Mouse (Mus musculus) urinary bladder, postnatal 4 days (tissue): ENCODE measurements at regions not wholly inside any gene's neighbourhood (a gene's known extent, or its start where the extent isn't known, plus 50 kb on each side); places are given as distances from the start of the nearest gene placed in this dataset.
A peak's percentile ranks its signal among the peaks of the same experiment; 100 is the strongest.
"Not testable (repeated sequence)": the region's sequence is repeated elsewhere in the genome, so short reads cannot be mapped to it uniquely, and the experiment has no call there.

Source experiments
- DNase-seq, 2 experiments: peaks; one replicate each; pipeline ENCODE4 v3.0.0; 2021 to 2022; ENCODE audit warnings: low spot score in 2 of 2

- no peak for DNase-seq
These were observed 64.1 kb downstream of the 9530068E07Rik start for GRCm38 (mm10) chr11:52460190-52460780.

- not testable (repeated sequence) for DNase-seq
These were observed 74.9 kb downstream of the 9530068E07Rik start for GRCm38 (mm10) chr11:52471128-52471527.

DNA sequence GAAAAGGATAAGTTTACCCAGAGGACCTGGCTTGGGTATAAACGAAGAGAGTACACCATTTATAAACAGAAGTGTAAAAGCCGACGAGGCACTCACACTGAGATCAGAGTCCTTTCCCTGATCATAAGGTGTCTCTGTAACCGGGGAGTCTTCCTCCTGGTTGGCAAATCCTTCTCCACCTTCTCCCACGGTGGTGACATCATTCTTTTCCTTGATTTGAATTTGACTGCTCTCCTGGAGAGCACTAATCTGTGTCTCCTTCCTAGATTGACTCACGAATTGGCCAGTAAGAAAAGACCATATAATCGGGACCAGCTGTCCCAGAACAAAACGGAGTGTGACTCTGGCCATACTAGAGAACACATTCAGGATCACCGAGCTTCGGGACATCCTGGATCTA is 83.9 kb downstream of the 9530068E07Rik start:
- DNase-seq = not testable (repeated sequence)

DNA sequence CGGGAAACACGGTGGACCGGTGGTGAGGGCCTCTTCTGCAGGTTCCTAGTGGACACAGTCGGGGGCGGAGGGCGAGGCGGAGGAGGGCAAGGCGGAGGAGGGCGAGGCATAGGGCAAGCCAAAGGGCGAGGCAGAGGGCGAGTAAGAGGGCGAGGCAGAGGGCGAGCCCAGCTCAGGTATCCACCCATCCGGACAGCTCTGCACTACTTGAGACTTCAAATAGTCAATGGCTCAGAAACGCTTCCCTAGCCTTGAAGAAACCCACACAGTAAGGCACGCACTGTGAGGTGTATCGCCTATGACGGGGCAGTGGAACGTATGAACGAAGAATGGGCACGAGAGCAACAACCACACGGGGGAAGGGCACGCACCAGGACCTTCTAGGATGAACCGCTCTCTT is 84.5 kb downstream of the 9530068E07Rik start:
- not testable (repeated sequence) for DNase-seq

DNA sequence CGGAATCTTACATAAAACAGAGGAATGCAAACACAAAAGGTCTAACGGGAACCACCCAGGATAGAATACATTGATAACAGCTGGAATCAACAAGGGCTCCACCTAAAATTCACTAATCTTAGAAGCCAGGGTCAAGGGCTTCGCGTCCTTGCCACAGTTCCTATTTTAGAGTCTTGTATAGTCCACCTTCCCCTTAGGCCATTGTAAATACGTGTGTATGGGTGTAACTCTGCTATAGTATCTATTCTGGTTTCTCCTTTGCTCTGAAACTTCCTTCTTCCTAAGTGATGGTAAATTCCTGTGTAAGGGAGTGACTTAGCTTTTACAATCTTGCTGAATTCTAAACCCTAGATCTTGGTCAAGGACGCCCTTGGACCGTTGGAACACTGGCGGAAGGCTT is 87.3 kb downstream of the 9530068E07Rik start:
- DNase-seq = not testable (repeated sequence)

- DNase-seq = not testable (repeated sequence)
These were observed 92.3 kb downstream of the 9530068E07Rik start for GRCm38 (mm10) chr11:52488538-52488937.

GRCm38 (mm10) chr11:52493336-52493735 is 97.1 kb downstream of the 9530068E07Rik start:
- DNase-seq = no peak

GRCm38 (mm10) chr11:52496908-52497307 is 100.7 kb downstream of the 9530068E07Rik start:
- DNase-seq = no peak

DNA sequence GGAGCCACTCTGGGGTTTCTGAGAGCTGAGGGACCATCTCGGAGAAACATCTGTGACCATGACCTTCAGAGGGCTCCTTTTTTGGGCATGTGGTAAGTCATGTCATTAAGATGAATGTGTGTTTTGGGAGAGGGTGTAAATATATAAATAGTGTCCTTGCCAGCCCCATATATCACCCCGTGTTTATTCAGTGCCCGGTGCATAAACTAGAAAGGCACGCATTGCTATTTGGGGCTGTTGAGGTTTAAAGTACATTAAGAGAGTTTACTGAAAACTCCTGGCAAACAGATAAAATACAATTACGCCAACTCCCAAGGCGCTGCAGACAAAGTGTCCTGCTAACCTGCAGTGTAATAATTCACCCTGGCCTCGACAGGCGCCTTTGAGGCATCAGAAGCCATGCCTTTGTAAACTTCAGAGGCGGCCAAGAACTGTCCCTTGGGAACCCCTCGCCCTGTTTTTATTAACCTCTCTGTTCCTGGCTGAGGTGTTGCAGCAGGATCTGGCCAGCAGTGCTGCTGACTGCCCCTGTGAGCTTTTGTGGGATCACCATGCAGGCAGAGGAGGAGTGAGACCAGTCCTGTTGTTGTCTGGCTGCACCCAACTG is 106.6 kb downstream of the 9530068E07Rik start:
- DNase-seq = no peak

- DNase-seq = no peak
These were observed 115.6 kb downstream of the 9530068E07Rik start for GRCm38 (mm10) chr11:52511831-52512297.

DNA sequence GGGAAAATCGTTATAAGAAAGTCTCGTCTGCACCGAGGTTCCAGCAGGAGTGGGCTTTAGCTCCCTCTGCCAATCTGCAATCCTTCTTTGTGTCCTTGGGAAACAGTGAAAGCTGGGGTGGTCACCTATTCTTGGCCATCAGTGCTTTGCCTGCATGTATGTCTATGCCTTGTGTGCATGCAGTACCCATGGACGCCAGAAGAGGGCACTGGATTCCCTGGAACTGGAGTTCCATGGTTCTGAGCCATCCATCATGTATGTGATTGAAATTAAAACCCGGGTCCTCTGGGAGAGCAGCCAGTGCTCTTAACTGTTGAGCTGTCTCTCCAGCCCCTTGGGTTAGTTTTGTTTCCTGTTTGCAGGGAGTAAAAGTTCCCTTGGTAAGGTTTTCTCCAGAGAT is 121.1 kb downstream of the 9530068E07Rik start:
- no peak for DNase-seq

DNA sequence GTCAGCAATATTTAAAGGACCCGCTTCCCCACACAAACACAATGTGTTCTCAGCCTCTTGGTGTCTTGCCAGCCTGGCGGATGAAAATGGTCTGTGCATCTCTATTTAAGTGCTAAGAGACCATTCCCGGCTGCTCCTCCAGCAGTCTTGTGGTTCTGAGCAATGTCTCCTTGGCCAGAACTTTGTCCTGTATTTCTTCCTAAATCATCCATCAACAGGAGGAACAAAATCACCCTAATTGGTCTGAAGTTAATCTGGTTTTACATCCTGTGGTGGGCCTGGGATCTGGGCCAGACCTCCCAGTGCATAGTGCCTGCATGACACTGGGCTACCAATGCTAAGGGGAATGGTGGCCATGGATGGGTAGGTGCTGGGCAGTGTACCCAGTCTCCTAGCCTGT is 123.6 kb downstream of the 9530068E07Rik start:
- DNase-seq = no peak

DNA sequence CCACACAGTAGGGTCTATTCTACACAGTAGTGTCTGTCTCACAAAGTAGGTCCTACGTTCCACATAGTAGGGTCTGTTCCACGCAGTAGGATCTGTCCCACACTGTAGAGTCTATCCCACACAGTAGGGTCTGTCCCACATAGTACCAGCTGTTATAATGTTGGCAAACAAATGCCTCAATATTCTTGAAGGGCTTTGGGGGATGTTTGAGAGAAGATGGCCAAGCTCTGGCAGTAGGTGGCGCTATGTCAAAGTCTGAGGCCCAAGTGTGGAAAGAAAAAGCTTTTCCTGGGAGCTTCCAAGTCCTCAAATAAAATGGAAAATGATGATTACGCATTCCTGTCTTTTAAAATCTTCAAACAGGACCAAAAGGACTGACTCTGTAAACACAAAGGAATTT is 125.7 kb downstream of the 9530068E07Rik start:
- DNase-seq = peak in 1 of 2 experiments; percentile 73

DNA sequence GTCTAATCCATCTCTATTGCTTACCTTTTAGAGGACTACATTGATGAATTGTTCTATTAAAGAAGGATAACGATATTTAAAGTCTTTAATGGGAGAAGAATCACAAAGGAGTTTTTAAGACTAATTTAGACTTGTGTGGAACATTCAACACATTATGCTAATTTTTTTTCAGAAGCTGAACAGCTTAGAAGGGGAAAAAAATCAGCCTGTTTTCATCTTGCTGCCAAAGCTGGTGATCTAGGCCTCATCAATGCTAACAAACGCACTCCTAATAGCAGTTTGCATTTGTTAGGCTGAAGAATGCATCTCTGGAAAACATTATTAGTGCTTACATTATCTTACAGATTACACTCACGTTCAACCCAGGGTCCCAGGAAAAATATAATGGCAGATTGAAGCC is 126.2 kb downstream of the 9530068E07Rik start:
- DNase-seq = no peak

DNA sequence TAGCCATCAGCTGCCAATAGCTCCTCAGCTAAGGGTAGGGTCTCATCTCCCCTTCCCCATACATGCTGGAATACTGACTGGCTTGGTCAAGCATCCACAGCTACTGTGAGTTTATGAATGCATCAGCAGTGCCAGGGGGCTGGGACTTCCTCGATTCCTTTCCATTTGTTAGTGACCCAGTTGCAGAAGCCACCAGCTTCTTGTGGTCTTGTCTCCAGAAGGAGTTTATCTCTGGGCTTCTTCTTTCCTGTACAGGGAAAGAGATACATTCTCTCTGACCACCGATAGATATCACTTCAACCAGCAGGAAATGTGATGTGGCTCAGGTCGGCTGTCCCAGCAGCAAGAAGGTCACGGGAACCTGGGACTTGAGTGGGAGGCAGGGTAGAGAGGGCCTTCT is 127.0 kb downstream of the 9530068E07Rik start:
- no peak for DNase-seq

- DNase-seq = no peak
These were observed 127.4 kb downstream of the 9530068E07Rik start for GRCm38 (mm10) chr11:52523671-52524070.

- no peak for DNase-seq
These were observed 129.2 kb downstream of the 9530068E07Rik start for GRCm38 (mm10) chr11:52525446-52525845.

DNA sequence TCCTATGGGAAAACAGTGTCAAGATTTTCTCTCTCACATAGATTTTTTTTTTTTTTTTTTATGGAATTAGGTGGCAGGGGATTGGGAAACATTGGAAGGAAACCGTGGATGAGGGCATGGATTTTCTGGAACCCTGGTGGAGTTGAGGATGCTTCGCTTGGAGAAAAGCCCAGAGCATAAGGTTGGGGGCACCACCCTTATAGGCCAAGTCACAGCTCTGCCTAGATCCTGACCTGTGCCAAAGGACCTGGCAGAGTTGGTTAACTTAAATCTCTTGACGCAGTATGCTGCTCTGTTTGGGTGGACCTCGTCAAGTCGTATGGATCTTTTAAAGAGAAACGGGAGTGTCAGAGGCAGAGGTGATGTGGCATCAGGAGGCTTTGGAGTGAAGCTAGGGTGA is 130.1 kb downstream of the 9530068E07Rik start:
- DNase-seq = no peak

GRCm38 (mm10) chr11:52533379-52533778 is 137.2 kb downstream of the 9530068E07Rik start:
- no peak for DNase-seq

- no peak for DNase-seq
These were observed 138.4 kb downstream of the 9530068E07Rik start for GRCm38 (mm10) chr11:52534586-52534985.

DNA sequence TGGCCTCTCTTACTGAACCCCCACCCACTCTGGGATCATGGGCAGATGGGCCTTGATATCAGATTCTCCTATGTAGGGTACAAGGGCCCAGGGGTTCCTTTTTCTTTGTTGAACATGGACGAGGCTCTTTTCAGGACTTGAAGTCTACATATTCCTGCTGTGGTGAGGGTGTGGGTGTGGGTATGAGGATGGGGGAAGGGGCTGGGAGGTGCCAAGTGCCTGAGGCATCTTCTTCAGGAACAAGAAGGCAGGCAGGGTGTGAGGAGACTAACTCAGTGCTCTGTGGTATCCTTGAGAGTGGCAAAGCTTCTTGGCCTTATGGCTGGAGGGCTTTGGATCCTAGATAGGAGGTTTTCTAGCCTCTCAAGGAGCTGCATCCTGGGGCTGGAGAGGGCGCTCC is 140.0 kb downstream of the 9530068E07Rik start:
- no peak for DNase-seq

DNA sequence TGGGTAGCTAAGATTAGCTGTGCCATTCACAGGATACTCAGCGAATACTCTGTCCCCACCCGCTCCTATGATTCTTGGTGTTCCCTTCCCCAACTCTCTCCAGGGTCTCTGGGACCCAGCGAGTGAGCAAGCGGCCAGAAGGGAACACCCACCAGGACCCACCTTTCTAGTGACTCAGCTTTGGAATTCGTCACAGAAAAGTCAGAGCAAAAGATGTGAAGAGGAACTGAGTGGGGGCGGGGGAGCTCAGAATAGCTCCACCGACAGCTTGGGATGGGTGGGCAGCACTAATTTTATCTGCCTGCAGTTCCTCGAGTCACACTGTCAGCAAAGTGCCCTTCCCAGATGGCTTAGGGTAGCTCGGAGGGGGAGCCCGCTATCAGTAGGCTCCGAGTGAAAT is 140.6 kb downstream of the 9530068E07Rik start:
- no peak for DNase-seq

- DNase-seq = no peak
These were observed 141.7 kb downstream of the 9530068E07Rik start for GRCm38 (mm10) chr11:52537819-52538435.
